Mouse (Mus musculus): ENCODE results near the gene Prim2.

- TF ChIP-seq CTCF (conservative IDR thresholded peaks at IDR 0.05; ENCODE audit: low read length) (no peak), NANOG (IDR thresholded peaks at IDR 0.05; ENCODE audit: borderline replicate concordance, low read length) (no peak)
Measured at GRCm38 (mm10) chr1:33511310-33511709, 158.3 kb downstream of the Prim2 start.
